Comparison of ENCODE assay signal across 8 mouse cellular contexts in the genomic region with DNA sequence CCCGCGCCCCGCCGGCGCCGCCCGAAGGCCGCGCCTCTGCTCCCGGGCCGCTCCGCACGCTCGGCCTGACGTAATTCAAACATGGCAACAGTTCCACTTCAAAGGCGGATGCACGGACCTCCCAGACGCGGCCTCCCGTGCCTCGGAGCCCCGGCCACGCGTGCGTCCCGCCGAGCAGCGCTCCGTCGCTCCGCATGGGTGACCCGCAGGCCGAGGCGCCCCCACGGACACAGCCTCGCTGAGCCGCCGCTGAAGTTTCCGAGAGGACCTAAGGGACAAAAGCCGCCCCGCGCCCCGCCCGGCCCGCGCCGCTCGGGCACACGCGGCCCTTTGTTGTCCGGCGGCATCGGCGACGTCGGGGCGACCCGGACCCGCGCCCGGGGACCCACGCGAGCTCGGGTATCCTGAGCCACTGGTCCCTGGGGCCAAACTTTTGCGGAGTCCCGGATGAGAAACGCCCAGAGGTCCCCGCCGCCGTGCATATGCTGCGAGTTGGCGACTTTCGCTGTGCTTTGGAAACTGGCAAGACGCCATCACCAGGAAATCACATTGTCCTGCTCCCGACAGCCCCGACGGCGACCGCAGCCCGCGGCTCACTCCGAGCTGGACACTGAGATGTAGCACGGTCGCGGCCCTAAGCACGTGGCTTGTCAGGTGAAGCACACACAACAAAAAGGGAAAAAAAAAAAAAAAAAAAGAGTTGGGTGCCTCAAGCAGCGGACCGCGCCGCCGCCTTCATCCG. TPM values are rescaled to one million over a fixed set of nuclear protein-coding genes. Genes with fewer than 3 reads are reported as not detected.
DNase-seq lines count a peak whose midpoint lies in the region; ATAC-seq lines count a peak whose summit lies in the region.

No protein-coding gene starts in this region.

- no peaks in the 10 kb centered on the region for H3K36me3 ChIP-seq in limb, embryonic 15.5 days
- H3K36me3 ChIP-seq in midbrain, embryonic 16.5 days (ENCODE audit: control insufficient read depth, insufficient read depth, low read length) = no peaks in the 10 kb centered on the region

- peak; percentile 43 to 54 for DNase-seq in thymus, adult 18-20 months
- no peak for DNase-seq in thymus, postnatal 0 days (ENCODE audit: low spot score)
- peak; percentile 58 for DNase-seq in embryo, embryonic 11.5 days (ENCODE audit: low read depth, low spot score)
- peak; percentile 96 for DNase-seq in heart, adult 11 months
- peak; percentile 60 for DNase-seq in kidney, adult 11 months
- DNase-seq in spleen, postnatal 14 days (ENCODE audit: low spot score in 2 of 2) = peak; percentile 29 to 49

- H3K9ac ChIP-seq in limb, embryonic 15.5 days = peak overlapping the region; percentile 71
- H3K9ac ChIP-seq in midbrain, embryonic 16.5 days (ENCODE audit: low read depth, low read length) = peak overlapping the region; percentile 82

- peak overlapping the region; percentile 83 for H3K27ac ChIP-seq in limb, embryonic 15.5 days
- peak overlapping the region; percentile 77 for H3K27ac ChIP-seq in midbrain, embryonic 16.5 days (ENCODE audit: low read length)

- H3K9me3 ChIP-seq in limb, embryonic 15.5 days = no peaks in the 10 kb centered on the region
- H3K9me3 ChIP-seq in midbrain, embryonic 16.5 days (replicated peaks; ENCODE audit: control insufficient read depth, low read length, poor library complexity, severe bottlenecking) = no peaks in the 10 kb centered on the region

- peaks cover 9% of the 10 kb centered on the region; the same call in 1 of the 2 replicates for H3K4me1 ChIP-seq in limb, embryonic 15.5 days
- no peaks in the 10 kb centered on the region; the same call in 1 of the 2 replicates for H3K4me1 ChIP-seq in midbrain, embryonic 16.5 days (ENCODE audit: control insufficient read depth, insufficient read depth, low read length)

- WGBS in limb, embryonic 15.5 days = under 1% methylated on average over 88 of the region's 92 CpGs
- WGBS in midbrain, embryonic 16.5 days = under 1% methylated on average over 91 of the region's 92 CpGs

- peak; percentile 42 for ATAC-seq in limb, embryonic 15.5 days (ENCODE audit: insufficient number of reproducible peaks, low FRiP score, low TSS enrichment, low read depth)
- peak; percentile 61 for ATAC-seq in midbrain, embryonic 16.5 days

- H3K4me2 ChIP-seq in limb, embryonic 15.5 days = peak overlapping the region; percentile 89
- H3K4me2 ChIP-seq in midbrain, embryonic 16.5 days (ENCODE audit: low read length) = peak overlapping the region; percentile 89

- peak overlapping the region; percentile 79 for H3K4me3 ChIP-seq in limb, embryonic 15.5 days
- peak overlapping the region; percentile 83 for H3K4me3 ChIP-seq in midbrain, embryonic 16.5 days (ENCODE audit: low read depth, low read length)

- no peaks in the 10 kb centered on the region for H3K27me3 ChIP-seq in limb, embryonic 15.5 days
- H3K27me3 ChIP-seq in midbrain, embryonic 16.5 days (ENCODE audit: control insufficient read depth, insufficient read depth, low read depth, low read length) = no peaks in the 10 kb centered on the region

RNA-seq across cellular contexts. Expression of gene Sinhcaf, which starts 1.3 kb away (rescaled TPM):
- 79.5 and 80.9 TPM in 2 replicates for polyA plus RNA-seq in thymus, postnatal 0 days (2015; fragmentation: Nextera tagmentation; extraction: Ambion mirVana)
- polyA plus RNA-seq in limb, embryonic 15.5 days (2015; fragmentation: Nextera tagmentation; extraction: Ambion mirVana) = 58.6 and 63.9 TPM in 2 replicates
- polyA plus RNA-seq in midbrain, embryonic 16.5 days (2015; fragmentation: Nextera tagmentation; extraction: Ambion mirVana) = 30.7 and 46.2 TPM in 2 replicates

RNA-seq across cellular contexts. Expression of gene Caprin2, which starts 48.9 kb away (rescaled TPM):
- 7.2 and 7.6 TPM in 2 replicates for polyA plus RNA-seq in thymus, postnatal 0 days (2015; fragmentation: Nextera tagmentation; extraction: Ambion mirVana)
- 10.4 and 13.3 TPM in 2 replicates for polyA plus RNA-seq in limb, embryonic 15.5 days (2015; fragmentation: Nextera tagmentation; extraction: Ambion mirVana)
- polyA plus RNA-seq in midbrain, embryonic 16.5 days (2015; fragmentation: Nextera tagmentation; extraction: Ambion mirVana) = 9.3 and 11.5 TPM in 2 replicates
